Mouse (Mus musculus) bone marrow macrophage, adult 2 months (primary cell): ENCODE data around the gene Rhbg.

Experiments used
- CTCF ChIP-seq: IDR thresholded peaks from 2 replicates; pipeline ENCODE4 v1.5.1; 2012; ENCODE audit warnings: low read depth, mild to moderate bottlenecking, low read length, moderate library complexity
- POLR2A ChIP-seq: IDR thresholded peaks from 2 replicates; pipeline ENCODE4 v1.6.1; 2012; ENCODE audit warnings: mild to moderate bottlenecking, low read depth, low read length, borderline replicate concordance

DNA sequence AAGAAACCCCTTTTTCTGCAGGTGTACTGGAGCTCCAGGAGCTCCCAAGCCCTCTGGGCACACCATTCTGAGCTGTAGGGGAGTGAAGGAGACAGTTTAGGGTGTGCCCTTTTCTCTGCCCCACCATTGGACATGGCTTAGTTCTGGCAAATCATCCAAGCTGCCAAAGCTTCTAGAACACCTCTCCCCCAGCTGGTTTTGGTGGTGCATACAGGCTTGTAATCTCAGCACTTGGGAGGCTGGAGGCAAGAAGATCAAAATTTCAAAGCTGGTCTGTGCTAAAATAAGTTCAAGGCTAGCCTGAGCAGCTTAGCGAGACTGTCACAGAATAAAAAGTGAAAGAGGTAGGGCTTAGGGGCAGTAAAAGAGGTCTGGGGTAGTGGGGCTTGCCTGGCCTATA is 42.2 kb downstream of the Rhbg start:
- TF ChIP-seq CTCF = no peak
- TF ChIP-seq POLR2A = no peak
